Mouse (Mus musculus) E14TG2a.4 (cell line): ENCODE data around the gene Cpt1c.

ENCODE experiments used
- CTCF ChIP-seq: conservative IDR thresholded peaks from 2 replicates; pipeline ENCODE4 v1.5.1; 2014; ENCODE audit warnings: low read length
- NANOG ChIP-seq: IDR thresholded peaks from 2 replicates; pipeline ENCODE4 v1.6.1; 2014; ENCODE audit warnings: borderline replicate concordance, low read length, mixed read lengths
- POU5F1 ChIP-seq: IDR thresholded peaks from 2 replicates; pipeline ENCODE4 v1.6.1; 2014; ENCODE audit warnings: low read length, borderline replicate concordance

DNA sequence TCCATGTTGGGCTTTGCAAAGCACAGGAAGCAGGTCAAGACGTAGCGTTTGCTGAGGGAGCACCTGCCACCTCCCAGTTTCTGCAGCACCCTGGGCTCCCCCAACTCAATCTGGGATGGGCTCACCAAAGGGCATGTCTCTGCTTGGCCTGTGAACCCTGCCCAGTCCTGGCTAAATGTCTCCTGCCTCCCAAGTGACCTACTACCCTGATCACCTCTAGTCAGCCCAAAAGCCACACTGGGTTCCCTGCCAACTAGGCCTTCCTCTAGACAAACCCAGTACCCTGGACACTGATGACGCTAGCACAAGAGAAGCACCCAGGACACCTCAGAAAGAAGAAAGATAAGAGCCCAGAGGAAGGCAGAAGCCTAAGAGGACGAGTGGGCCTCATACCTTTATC, 38.2 kb upstream of the Cpt1c start:
- TF ChIP-seq CTCF (no peak), NANOG (no peak), POU5F1 (no peak)
